Mouse (Mus musculus) lung, postnatal 4 days (tissue): ENCODE results near the gene Grb7.

Source experiments
- DNase-seq, 2 experiments: peaks; one replicate each; pipeline ENCODE4 v3.0.0; 2021

Grb7 gene

DNA sequence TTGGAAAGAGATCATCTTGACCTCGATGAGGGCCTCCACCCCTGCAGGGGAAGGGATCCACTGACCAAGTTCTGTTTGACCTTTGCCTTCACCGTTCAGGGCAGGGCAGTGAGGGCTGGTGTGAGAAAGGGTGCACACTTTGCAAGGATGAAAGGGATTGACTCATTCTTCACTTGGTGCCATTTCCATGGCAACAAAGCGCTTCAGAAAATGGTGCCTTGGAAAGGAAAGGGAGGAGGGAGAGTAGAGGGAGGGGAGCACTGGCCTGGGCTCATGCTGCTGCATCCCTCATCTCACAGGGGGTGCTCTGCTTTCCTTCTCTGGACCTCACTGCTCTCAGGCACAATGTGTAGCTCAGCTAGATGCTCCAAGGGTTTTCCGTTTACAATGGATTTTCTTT is 26.5 kb downstream of the Grb7 start:
- no peak for DNase-seq

DNA sequence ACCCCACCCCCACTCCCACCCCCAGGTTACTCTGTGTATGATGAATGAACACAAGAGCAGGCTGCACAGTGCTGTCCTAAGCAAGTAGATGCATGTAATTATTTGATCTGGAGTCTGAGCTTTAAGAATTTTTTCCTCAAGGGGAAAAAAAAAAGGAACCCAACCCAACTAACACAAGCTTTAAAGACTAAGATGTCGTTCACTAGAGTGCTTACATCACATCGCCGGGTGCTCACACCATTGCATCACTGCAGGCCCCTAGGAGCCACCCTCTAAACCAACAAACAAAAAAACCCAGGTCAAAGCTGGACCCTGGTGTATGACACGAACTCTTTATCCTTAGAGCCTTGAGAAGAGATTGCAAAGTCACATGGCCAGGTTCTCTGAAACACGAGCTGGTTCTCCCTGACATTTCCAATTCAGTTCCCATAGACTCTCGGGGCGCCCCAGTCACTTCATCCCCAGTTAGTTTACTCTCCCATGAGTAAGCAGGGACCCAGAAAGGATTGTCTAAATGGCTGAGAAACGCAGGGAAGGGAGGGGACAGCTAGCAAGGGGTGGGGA is 27.8 kb downstream of the Grb7 start:
- no peak for DNase-seq

DNA sequence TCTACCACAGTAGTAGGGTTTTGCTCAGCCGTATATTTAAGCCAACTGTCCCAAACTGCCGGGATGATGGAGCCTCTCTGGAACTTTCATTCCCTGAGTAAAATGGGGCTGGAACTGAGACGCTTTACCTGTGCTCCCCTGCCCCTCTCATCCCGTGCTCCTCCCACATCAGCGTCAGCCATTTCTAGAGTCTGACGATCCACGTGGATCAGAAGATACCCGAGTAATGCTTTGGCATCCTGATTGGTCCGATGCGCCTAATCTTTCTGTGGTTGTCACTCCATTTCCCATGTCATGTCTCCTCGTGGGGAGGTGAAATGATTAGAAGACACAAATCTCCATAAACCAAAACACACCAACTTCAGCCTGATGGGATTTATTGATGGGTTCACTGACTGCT is 28.8 kb downstream of the Grb7 start:
- DNase-seq = no peak

DNA sequence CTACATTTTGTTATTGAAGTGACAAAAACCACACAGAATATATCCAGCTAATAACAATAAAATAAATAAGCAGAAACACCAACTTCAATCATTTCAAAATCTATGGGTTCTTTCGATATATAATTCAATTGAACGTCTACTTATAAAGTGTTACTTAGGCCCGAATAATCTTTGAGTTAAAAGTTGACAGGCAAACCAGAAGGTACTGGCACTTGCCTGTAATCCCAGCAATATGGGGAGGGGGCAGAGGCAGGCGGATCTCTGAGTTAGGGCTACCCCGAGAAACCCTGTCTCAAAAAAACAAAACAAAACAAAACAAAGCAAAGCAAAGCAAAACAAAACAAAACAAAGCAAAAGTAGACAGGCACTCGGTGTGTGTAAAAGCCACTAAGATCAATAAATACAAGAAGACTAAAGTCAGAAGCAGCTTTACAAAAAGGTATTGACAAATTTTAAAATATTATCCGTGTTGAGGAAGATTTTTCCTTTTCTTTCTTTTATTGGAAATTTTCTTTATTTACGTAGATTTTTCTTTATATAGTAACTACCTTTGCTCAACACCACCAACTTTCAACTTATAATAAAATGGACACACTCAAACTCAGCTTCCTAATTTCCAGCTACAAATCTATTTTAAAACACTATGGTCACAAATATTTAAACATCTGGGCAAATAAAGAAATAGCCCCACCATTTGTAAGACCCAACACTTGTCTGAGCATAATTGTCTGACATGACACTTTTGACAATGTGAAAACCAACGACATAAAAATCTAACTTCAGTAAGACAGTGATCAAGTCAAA is 29.6 kb downstream of the Grb7 start:
- DNase-seq = no peak

DNA sequence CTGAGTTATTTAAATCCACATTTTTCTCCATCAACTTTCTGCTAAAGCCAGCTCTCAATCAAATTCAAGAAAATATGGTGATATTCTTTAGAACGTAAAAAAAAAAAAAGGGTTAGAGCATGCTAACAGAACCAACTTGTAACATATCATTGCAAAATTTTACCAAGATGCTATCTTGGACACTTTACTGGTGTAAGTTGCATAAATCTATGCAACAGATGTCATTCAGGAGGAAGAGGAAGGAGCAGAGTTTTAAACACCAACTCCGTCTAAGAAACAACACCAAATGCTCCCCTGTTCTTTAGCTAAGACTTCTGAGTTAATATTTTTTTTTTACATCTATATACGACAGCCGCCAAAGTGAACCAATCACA is 30.2 kb downstream of the Grb7 start:
- no peak for DNase-seq

DNA sequence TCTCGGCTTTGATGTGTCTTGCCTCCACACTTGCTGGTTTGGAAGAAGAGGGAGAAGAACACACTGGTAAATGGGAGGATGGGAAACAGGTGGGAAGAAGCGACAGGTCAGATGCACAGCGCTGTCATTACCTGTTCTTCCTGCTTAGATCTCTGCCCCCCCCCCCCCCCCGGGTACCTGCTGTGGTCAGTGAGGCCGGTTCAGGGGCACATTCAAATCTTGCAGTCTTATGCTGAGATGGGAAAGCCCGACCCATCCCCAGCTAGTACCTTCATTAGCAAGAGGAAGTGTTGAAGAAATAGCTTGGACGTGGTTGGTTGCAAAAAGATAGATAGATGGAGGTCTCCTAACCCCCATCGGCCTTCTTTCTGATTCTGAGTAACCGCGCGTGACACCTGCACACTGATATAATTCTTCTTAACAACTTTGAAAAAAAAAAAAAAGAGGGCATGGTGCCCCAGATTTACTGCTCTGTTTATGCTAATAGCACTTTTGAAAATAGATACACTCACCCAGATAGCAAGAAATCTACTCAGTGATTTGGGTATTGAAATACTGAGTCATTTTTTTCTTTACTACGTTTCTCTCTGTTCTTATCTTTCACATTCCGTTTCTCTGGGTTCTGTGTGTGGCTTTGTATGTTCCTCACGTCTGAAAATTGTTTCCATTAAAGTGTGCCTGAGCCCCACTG is 31.0 kb downstream of the Grb7 start:
- DNase-seq = no peak

DNA sequence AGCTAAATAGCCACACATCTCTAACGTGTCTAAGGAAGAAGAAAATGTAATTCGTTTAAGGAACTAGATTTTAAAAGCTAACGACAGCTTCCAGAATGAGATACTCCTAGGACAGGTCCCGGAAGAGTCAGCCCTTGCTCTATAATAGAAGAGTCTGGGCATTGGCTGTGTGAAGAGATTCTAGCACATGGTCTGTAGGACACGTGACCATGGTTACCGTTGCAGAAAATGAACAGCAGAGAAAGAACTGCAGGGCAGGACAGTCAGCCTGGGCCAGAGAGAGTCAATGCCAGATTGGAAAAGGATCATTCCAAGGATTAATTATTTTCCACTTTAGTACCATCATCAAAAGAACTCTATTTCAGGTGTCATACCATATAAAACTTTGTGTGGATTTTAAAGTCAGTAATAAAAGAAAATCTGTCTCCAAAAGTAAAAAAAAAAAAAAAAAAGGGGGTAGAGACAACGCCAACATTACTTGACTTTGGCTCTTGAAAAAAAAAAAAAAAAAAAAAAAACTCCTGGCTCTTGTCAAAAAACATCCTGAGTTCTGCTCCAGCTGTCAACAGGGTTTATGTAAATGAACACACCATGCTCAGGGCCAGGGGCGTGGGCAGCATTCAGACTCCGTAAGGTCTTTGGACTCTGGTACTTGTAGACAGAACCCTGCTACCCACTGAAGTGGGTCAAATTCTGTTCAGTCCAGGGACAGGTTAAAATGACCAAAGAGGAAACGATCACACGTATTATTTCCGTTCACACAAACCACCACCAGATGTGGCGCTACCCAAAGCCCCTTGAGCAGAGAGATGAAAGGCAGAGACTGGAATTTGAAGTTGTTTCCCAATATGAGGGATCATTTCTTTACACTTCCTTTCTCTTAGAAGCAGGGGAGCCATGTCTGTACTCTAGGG is 33.1 kb downstream of the Grb7 start:
- DNase-seq = no peak

DNA sequence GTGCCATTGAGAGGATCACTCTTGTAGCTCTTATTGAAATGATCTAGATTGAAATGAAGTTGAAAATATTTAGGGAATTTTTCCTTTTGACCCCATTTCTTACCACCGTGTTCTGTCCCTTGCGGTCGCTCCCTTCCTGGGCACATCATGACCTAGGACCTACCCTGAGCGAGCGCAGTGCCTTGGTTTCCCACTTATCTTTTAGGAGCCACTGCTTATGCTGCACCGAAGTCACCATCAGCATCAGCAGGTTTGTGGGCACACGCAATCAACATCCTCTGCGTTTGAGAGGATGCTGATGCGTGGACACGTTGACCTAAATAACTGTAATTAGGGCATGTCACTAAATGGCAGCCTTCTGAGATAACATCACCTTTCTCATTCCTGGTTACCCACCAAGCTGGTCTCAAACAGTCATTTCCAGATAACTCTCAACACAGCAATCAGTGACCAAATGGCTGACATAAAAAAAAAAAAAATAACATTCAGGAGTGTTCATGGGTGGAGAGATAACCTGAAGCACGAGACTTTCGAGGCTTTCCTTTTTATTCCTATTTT is 33.8 kb downstream of the Grb7 start:
- DNase-seq = no peak

DNA sequence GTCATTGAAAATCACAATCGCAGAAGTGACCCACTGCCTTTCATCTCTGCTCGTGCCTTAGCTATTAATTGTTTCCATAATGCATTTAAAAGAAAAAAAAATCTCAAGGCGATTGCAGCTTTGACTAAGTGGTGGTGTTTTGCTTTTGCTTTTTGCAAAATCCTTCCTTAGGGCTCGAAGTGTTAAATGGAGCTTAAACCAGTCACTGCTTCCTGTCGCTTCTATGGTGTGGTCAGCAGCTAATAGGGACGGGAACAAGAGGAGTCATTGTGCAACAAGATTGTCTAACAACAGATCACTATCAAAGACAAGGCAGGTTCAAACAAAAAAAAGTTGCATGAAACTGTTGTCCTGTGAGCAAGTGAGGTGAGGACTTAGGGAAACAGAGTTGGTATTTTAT is 35.0 kb downstream of the Grb7 start:
- no peak for DNase-seq

DNA sequence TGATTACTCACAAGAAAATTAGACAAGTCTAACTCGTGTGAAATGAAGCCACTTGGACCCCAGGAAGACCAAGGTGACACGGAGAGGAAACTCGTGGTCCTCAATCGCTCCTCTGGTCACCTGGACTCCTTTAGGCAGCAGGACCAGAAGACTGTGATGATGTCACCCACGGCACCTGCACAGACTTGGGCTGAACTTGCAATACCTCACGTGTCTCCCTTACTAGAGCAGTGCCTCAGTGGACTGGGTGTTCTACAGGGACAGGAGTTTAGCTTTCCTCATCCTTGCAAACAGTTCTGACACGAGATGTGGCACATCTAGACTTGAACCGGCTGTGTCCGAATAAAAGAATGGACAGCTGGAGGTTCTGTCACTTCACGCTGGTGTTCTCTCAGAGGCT is 35.9 kb downstream of the Grb7 start:
- no peak for DNase-seq

DNA sequence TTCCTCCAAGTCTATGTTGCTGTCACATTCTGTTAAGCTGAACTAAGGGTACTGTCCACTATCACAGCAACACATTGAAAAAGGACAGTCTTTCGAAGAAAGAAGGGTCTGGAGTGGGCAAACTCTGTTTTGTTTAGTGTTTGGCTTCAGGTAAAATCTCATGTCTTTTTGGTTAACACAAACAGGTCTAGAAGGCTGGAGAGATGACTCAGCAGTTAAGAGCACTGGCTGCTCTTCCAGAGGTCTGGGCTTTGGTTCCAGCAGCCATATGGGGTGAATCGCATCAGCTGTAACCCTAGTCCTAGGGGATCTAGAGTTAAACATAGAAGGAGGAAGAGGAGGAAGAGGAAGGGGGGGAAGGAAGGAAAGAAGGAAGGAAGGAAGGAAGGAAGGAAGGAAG is 39.6 kb downstream of the Grb7 start:
- no peak for DNase-seq

DNA sequence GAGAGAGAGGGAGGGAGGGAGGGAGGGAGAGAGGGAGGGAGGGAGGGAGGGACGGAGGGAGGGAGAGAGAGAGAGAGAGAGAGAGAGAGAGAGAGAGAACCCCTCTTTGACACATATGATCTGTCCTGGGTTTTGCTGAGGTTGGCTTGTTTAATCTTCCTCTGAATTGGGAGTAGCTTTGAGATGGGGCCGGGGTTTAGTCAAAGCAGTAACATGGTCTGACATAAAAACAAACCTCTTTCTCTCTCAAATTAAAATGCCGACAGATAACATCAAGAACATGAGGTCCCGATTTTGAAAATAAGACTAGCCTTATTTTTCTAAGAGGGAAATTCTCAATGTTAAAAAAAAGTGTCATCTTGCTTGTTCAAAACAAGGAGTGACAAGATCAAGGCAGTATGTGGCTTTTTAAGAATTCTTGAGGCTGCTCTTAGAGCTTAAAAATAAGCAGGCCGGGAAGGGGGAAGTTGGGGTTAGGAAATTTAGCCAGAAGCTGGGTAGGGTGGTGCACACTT is 41.4 kb downstream of the Grb7 start:
- no peak for DNase-seq

DNA sequence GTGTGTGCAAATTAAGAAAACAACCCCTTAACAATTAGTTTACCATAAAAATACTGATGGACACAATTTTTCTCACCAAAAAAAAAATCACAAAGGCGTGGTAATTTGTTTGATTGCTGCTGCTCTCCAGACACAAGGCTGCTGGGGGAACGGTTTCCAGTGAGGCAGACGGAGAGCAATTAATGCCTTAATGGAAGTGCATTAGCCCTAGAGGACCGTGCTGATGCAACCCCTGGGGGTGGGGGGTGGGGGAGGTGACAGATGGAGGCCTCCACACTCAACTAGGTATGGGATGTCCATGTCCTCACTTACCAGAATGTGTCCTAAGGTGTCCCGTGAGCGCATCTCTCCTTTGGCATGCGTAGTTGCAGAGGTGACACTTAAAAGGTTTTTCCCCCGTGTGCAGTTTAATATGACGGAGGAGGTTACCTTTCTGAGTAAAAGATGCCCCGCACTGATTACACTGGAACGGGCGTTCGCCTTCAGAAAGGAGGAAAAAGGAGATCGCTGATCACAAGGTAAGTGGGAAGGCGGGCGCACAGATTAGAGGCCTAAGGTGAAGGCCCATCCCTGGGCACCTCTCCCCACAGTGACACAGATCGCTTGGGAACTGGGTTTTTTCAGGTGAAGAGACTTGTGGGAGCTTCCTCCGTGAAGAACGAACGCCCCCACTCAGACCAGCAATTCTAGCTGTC is 42.5 kb downstream of the Grb7 start:
- DNase-seq = no peak

DNA sequence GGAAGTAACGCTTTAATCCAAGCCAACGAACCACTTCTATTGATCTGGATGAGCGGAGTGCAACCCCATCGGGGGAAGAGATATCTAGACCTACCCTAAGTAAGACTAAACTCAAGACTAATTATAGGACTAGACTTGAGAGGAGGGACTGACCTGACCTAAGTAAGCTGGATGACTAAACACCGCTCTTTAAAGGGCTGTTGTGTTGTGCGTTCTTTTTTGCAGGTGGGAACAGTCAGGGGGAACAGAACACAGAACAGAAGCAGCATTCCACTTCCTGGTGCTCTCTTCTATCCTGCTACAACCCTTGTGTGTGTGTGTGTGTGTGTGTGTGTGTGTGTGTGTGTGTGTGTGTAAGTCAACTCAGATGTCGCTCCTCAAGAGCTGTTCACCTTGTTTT is 45.4 kb downstream of the Grb7 start:
- no peak for DNase-seq

DNA sequence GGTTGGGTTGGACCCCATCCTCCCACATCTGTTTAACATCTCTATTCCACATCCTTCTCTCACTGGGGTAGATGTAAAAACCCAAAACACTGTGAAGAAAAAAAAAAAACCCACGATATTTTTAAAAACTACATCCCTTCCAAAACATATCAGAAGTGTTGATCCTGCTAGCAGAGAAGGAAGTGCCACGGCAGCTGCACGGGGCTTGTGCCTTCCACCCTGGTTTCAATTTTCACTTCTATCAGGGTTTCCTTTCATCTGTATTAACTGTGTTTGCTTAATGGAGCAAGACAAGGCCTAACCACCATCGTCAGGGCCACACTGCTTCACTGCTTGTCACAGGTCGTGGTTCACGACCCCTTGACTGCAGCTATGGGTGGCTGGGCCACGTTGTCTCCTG is 46.8 kb downstream of the Grb7 start:
- no peak for DNase-seq

DNA sequence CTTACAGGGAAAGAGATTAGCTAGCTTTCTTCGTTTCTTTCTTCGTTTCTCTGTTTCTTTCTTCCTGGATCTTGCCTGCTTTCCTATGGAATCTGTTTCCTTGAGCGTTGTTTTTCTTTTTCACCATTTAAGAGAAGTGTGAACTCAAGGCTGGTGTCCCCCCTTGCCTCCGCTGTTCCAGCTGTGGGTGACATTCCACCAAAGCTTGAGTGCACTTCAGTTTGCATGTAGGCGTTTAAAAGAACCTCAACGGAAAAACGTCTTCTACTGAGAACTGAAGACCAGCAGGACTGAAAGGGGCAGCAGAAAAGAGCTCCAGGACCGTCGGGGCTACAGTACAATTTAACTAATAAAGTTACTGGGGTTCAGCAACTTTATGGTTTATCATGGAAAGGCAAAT is 47.2 kb downstream of the Grb7 start:
- DNase-seq = no peak

DNA sequence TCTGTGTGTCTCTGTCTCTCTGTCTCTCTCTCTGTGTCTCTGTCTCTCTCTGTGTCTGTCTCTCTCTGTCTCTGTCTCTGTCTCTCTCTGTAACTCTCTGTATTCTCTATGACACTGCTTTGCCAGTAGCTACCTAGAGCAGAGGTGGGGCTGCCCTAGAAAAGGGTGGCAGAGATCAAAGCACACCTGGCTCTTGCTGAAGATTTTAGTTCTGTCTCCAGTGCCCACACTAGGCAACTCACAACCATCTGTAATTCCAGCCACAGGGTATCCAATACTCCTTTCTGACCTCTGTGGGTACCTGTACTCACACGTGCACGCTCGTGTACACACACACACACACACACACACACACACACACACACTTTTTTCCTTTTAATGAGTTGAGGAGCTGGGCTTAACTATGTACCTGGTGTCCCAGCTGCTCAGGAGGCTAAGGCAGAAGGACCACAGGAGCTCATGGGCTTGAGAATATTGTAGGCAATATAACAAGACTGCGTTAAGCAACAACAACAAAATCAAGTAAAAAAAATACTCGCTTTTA is 49.1 kb downstream of the Grb7 start:
- DNase-seq = no peak

DNA sequence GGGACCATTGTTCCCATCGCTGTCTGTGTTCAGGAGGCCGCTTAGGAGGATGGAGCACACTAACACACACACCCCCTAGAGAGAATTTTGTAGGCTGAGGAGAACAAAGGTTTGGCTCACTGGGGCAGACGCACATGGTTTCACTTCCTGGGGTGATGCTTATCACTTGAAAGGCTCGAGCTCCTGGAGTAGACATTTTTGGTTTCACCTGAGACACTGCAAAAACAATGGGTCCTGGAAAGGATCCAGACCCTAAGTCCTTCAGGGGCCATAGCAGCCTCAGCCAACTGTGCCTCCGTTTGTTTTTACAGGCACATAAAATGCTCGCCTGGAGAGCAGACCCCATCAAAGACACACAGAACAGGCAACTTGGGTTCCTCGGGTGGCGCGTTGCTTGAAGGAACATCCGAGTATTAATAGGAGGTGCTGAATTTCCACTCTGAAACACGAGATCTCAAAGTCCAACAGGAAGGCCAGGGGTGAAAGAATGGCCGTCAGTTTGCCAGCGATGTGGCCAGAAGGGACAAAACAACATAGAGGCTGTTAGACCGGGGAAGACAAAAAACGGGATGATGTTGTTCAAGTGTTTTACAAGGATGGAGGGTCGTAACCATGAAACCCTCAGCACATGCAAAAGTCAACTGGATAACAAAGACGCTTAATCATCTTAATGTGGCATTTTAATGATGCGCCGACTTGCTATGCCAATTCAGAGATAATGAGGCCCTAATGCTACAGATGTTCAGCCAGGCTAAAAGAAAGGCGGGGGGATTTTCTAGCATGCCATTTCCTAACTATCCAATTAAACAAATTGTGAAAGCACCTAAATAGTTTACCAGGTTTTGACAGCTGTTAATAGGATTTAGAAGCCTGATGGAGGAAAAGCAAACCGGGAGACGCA is 51.4 kb downstream of the Grb7 start:
- no peak for DNase-seq

DNA sequence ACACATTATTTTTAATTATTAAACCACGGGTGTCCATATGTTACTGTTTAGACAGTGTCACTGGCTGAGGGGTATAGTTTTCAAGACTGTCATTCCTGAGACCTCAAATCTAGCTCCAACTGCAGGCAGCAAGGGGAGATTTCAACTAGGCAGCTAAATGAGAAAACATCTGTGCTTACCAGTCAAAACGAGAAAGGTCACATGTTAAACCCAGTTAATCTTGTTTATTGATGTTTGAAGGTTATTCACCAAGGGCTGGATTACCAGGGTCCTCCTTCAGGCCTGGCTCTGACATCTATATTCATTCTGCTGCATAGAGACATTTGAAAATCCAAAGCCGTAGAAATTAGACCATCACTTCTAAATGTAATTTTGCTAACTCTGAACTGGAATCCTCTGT is 58.7 kb downstream of the Grb7 start:
- no peak for DNase-seq
